Mouse (Mus musculus): ENCODE measurements around the gene Nid1.
"Not testable (repeated sequence)": the region's sequence is repeated elsewhere in the genome, so short reads cannot be mapped to it uniquely, and the experiment has no call there.

GRCm38 (mm10) chr13:13445601-13446000 is 8.2 kb downstream of the Nid1 start:
- not testable (repeated sequence) for TF ChIP-seq CTCF, EP300 (IDR thresholded peaks at IDR 0.05; ENCODE audit: low read depth)

All from liver, embryonic 14.5 days (tissue).